Mouse (Mus musculus) CH12.LX (cell line): ENCODE measurements around the gene Synpo2.

ENCODE experiments used
- CHD1 ChIP-seq: IDR thresholded peaks from 2 replicates; pipeline ENCODE4 v1.6.1; 2012; ENCODE audit warnings: low read depth, low read length, improper control_type of control experiment, inconsistent platforms
- CTCF ChIP-seq, 2 experiments: IDR thresholded peaks in 1 of 2; conservative IDR thresholded peaks in 1 of 2; 2 replicates each; pipeline ENCODE4 v1.5.1; 2011 to 2012; ENCODE audit warnings: low read depth in 2 of 2, low read length in 2 of 2, improper control_type of control experiment in 1 of 2, inconsistent platforms in 1 of 2, mild to moderate bottlenecking in 1 of 2, moderate library complexity in 1 of 2
- EP300 ChIP-seq: IDR thresholded peaks from 2 replicates; pipeline ENCODE4 v1.6.1; 2011; ENCODE audit warnings: low read length, improper control_type of control experiment
- ETS1 ChIP-seq: conservative IDR thresholded peaks from 2 replicates; pipeline ENCODE4 v1.6.1; 2012; ENCODE audit warnings: low read depth, mild to moderate bottlenecking, inconsistent platforms, low read length, improper control_type of control experiment, moderate library complexity
- MEF2A ChIP-seq: IDR thresholded peaks from 2 replicates; pipeline ENCODE4 v1.6.1; 2014; ENCODE audit warnings: low read depth, mild to moderate bottlenecking, inconsistent platforms, low read length, improper control_type of control experiment, borderline replicate concordance
- RCOR1 ChIP-seq: conservative IDR thresholded peaks from 2 replicates; pipeline ENCODE4 v1.6.1; 2012; ENCODE audit warnings: low read depth, mild to moderate bottlenecking, inconsistent platforms, low read length, improper control_type of control experiment

DNA sequence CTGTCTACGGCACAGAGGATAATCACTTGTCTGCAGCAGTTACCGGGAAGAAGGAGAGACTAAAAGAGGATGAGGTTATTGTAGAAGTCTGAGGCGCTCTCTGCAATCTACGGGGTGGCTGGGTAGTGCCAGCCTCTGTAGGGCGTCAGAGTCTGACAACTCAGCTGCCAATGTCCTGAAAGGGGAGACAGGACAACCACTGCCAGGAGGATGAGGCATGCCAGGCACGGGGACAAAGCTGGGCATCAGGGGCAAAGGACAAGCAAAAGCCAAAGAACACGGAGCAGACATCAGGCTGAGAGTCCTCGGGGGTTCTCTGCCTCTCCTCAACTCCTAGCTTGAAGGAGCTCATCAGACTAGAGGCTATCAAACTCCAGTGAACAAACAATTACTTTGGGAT is 82.6 kb downstream of the Synpo2 start:
- TF ChIP-seq RCOR1 (no peak), ETS1 (no peak), EP300 (no peak), CHD1 (no peak), MEF2A (no peak), CTCF (conservative IDR thresholded peaks at IDR 0.05 in 1 of 2, IDR thresholded peaks at IDR 0.05 in 1 of 2; ENCODE audit: low read depth in 2 of 2, low read length in 2 of 2) (no peak)
